Mouse (Mus musculus) urinary bladder, adult 18-20 months (tissue): Measurements from ENCODE around the gene Hdac6.
"Not testable (repeated sequence)": the region's sequence is repeated elsewhere in the genome, so short reads cannot be mapped to it uniquely, and the experiment has no call there.

Experiments
- DNase-seq, 2 experiments: peaks; one replicate each; pipeline ENCODE4 v3.0.0; 2022; ENCODE audit warnings: low spot score in 2 of 2, mixed read lengths in 2 of 2

Gene Hdac6

DNA sequence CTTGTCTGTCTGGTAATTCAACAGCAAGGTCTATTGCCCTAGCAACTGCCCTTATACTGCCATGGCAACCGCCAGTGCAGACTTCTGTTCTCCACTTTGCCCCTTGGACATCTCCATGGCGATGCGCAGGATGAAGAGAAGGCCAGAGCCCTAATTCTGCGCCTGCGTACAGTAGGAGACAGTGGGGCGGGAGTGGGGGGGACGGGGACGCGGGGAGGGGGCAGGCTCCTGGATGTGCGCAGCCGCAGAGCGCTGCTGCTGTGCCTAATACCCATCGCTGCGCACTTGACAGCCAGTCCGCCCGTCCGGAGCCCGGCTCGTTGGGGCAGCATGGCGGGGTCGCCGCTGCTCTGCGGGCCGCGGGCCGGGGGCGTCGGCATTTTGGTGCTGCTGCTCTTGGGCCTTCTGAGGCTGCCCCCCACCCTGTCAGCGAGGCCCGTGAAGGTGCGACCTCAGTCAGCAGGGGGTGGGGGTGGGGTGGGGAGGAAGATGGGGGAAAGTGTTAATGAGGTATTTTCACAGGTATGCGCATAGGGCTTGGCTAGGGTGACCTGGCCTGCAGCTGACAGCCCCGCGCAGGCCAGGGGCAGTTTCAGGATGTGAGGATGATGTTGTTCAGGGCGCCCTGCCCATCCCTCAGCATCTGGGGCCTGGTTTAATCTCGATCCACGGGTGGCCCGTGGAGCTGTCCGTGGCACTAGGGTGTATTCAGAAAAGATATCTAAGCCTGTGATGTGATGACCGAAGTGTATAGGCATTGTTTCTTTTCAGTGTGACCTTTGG, 27.9 kb downstream of the Hdac6 start, which contains the start of gene Pcsk1n:
Gene Pcsk1n (plus strand): TSS at position 222 of the 783 bp plus-strand sequence.
- no peak for DNase-seq

DNA sequence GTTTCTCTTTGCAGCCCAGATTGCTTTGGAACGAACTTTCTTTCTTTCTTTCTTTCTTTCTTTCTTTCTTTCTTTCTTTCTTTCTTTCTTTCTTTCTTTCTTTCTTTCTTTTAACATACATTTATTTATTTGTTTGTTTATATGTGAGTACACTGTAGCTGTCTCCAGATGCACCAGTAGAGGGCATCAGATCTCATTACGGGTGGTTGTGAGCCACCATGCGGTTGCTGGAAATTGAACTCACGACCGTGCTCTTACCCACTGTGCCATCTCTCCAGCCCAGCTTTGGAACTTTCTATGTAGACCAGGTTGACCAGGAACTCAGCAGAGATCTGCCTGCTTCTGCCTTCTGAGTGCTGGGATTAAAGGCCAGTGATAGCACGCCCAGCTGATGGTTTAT, 29.7 kb downstream of the Hdac6 start:
- DNase-seq, result not testable (repeated sequence)

DNA sequence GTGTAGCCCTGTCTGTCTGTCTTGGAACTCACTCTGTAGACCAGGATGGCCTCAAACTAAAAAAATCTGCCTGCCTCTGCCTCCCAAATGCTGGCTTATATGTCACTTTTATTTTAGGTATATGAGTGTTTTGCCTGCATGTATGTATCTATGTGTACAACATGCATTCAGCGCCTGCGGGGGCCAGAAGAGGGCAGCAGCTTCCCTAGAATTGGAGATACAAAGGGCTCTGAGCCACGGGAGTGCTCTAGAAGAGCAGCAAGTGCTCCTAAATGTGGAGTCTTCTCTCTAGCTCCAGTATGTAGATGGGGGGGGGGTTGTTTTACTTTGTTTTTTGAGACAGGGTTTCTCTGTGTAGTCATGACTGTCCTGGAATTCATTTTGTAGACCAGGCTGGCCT, 32.0 kb downstream of the Hdac6 start:
- not testable (repeated sequence) for DNase-seq

DNA sequence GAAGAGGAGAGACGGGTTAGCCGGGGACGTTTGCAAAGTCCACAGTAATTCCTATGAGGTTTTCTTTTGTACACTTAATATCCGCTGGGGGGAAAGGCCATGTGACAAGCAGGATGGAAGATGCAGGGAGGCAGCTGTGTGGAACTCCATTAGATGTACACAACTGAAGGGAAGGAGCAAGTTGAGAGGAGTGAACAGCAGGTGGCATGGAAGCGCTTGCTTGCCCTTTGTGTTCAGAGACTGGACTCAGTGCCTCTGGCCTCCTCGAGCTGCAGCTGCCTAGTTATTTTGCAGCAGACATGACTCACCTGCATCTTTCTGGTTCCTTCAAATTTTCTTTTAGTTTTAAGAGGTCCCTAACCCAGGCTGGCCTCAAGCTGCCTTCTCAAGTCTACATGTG, 37.2 kb downstream of the Hdac6 start:
- no peak for DNase-seq

DNA sequence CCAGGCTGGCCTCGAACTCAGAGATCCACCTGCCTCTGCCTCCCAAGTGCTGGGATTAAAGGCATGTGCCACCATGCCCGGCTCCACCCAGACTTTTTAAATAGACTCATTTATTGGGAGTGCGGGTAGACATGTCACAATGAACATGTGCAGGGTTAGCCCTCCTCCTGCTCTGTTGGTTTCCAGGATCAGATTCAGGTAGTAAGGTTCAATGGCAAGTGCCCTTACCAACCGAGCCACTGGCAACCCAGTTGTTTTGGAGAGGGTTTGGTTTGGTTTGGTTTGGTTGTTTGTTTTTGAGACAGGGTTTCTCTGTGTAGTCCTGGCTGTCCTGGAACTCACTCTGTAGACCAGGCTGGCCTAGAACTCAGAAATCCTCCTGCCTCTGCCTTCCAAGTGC, 38.4 kb downstream of the Hdac6 start, which contains the start of gene Gm10490:
Gene Gm10490 (plus strand): TSS at position 301 of the 400 bp plus-strand sequence.
- DNase-seq, result not testable (repeated sequence)

DNA sequence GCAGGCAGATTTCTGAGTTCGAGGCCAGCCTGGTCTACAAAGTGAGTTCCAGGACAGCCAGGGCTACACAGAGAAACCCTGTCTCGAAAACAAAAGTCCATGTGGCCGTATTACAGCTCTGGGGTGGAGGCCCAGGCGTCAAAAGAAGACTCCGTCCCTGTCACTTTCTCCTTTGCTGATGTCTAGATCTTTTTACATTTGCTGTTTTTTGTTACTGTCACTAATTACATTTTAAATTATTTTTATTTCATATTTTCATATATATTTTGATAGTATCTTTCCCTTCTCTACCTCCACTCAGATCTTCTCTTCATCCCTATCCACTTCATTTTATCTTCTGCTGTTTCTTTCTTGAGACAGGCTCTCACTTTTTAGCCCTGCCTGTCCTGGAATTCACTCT, 40.0 kb downstream of the Hdac6 start, which contains the start of gene Gm10491:
Gene Gm10491 (minus strand): TSS at position 101 of the 400 bp plus-strand sequence.
- DNase-seq, result no peak

DNA sequence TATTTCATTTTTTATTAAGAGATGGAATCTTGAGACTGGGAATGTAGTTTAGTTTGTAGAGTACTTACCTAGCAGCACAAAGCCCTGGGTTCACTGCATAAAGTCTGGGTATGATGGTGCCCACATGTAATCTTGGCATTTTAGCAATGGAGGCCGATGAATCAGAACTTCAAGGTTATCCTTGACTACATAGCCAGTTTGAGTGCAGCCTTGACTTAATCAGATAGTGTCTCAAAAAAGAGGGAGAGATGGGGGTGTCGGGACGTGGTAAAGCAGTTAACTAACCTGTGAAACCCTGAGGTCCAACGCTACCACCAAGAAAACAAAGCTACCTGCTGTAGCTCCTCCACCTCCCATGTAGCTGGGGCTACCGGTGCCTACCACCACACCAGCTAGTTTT, 43.2 kb downstream of the Hdac6 start:
- no peak for DNase-seq

DNA sequence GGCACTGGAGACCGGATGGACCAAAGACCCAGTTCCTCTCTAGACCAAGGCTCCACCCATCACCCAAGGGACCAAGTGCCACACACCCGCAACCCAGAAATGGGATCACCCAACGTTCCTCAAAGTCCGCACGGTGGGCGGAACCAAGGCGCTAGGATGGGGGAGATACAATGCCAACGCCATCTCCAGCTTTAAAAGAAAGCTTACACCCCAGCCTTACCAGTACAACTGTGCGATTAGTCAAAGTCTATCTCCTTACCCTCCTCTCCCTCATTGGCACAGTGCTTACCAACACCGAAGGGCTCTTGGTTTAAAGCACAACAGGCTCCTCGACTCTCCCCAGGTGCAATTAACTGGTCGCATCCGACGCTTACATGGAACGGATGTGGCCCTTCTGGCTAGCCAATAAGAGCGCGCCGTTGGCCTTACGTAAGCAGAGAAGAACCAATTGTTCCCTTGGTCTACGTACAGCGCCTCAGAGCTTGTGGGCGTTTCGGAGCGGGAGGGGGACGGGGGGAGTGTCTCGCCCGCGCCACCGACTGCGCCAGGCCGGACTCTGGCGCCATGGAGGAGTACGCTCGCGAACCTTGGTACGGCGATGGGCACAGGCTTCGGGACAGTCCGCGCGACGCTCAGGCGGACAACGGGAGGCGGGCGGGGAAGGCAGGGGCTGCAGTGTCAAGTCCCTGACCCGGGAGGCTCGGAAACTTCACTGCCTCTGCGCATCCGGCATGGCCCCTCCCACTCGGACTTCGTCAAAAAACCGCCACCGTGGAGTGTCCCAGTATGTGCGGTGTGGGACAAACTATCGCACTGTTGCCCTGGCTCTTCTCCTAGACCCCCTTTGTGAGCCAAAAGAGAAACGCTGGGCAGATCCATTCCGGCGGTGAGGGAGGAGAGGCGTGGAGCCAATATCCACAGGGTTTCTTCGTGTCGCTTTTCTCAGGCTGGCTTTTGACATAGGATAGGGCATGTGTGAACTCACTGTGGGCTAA, 48.5 kb downstream of the Hdac6 start, which contains the start of the genes Pqbp1 and Timm17b:
Gene Pqbp1 (minus strand): TSS at position 390 of the 995 bp plus-strand sequence.
Gene Timm17b (plus strand): TSS at position 478 of the 995 bp plus-strand sequence.
- peak; percentile 64 to 85 for DNase-seq

DNA sequence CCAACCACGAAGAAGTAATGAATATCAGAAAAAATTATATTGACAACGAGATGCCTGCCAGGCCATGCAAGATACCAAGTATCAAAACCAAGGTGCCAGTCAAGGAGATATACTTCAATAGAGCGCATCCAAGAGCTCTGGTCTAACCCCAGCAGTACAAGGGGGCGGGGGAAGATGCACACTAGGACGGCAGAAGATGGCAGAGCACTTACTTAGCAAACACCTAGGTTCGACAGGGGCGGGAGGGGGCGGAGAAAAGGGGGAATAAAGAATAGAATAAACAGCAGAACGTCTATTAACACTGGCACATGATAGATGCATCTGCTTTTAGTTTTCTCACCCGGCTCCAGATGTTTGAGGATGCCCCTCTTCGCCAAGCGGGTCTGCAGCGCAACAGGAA, 49.5 kb downstream of the Hdac6 start:
- no peak for DNase-seq

DNA sequence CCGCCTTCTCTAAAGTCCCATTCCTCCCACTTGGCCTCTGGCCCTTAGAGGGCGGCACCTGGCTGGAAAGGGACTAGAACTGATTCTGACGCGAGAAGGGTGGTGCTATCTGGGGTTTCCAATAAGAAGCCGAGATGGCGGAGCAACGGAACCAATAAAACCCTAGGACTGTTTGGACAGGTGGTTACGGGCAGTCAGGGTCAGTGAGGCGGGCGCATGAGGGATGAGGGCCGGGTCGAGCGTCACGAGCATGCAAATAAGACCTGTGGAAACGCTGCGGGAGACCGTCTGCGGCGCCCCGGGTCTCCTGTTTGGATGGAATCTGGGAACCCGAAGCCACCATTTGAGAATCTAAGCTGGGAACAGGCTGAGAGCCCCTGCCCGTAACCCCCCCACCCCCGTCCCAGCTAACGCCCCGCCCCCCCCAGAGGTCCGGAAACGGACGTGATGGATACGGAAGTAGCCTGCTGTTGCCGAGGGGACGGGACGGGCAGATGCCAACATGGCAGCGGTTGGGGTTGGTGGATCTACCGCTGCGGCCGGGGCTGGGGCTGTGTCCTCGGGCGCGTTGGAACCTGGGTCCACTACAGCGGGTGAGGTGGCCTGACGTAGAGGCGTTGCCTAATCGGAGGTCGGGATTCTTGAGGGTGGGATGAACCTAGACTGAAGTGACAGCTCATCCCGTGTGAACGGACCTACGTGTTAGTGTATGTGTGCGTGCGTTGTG, 63.7 kb downstream of the Hdac6 start, which contains the start of gene Slc35a2:
Gene Slc35a2 (plus strand): TSS at position 188 of the 727 bp plus-strand sequence.
- DNase-seq, result peak; percentile 54 to 83
